In genomic region chr7:125933356-125934244, GRCm38 (mm10) we compare ENCODE assay signal across 9 mouse cellular contexts.
A peak's percentile ranks its signal among the peaks of the same experiment; 100 is the strongest.
DNase-seq lines count a peak whose midpoint lies in the region; ATAC-seq lines count a peak whose summit lies in the region.
"Had no signal": no experiment of that assay in that cellular context is flagged by ENCODE, and none has a peak within 500 bp of the region (broad histone marks: within the 10 kb centered on the region; RNA-seq: fewer than 3 reads in every experiment).

No protein-coding gene starts in this region.

- H3K36me3 ChIP-seq in heart, embryonic 15.5 days, result no peaks in the 10 kb centered on the region
- H3K36me3 ChIP-seq in limb, embryonic 15.5 days, result no peaks in the 10 kb centered on the region
- no peaks in the 10 kb centered on the region for H3K36me3 ChIP-seq in kidney, embryonic 15.5 days

- H3K27ac ChIP-seq in heart, embryonic 15.5 days, result peak overlapping the region; percentile 91
- peak overlapping the region; percentile 44 for H3K27ac ChIP-seq in limb, embryonic 15.5 days
- no peak overlapping the region for H3K27ac ChIP-seq in kidney, embryonic 15.5 days

- peak; percentile 67 for ATAC-seq in heart, embryonic 15.5 days (replicated peaks; ENCODE audit: insufficient number of reproducible peaks, insufficient read depth, low FRiP score, low read depth)
- ATAC-seq in limb, embryonic 15.5 days (ENCODE audit: insufficient number of reproducible peaks, low FRiP score, low TSS enrichment, low read depth), result no peak
- no peak for ATAC-seq in kidney, embryonic 15.5 days (replicated peaks; ENCODE audit: low FRiP score)

- H3K9ac ChIP-seq in heart, embryonic 15.5 days, result peak overlapping the region; percentile 23; the same call in 1 of the 2 replicates
- H3K9ac ChIP-seq in limb, embryonic 15.5 days, result no peak overlapping the region
- no peak overlapping the region for H3K9ac ChIP-seq in kidney, embryonic 15.5 days

- no peaks in the 10 kb centered on the region for H3K9me3 ChIP-seq in heart, embryonic 15.5 days (replicated peaks)
- H3K9me3 ChIP-seq in limb, embryonic 15.5 days, result no peaks in the 10 kb centered on the region
- H3K9me3 ChIP-seq in kidney, embryonic 15.5 days (replicated peaks), result no peaks in the 10 kb centered on the region

- no peaks in the 10 kb centered on the region for H3K27me3 ChIP-seq in heart, embryonic 15.5 days
- peaks cover 5% of the 10 kb centered on the region; the same call in 1 of the 2 replicates for H3K27me3 ChIP-seq in limb, embryonic 15.5 days
- peaks cover 12% of the 10 kb centered on the region; the same call in 1 of the 2 replicates for H3K27me3 ChIP-seq in kidney, embryonic 15.5 days

- DNase-seq in right cerebral cortex, postnatal 25 days, result peak; percentile 14
- DNase-seq in right cerebral cortex, adult 2 months (ENCODE audit: low spot score in 2 of 2), result no peak
- no peak for DNase-seq in ovary, postnatal 36 days (ENCODE audit: low spot score)
- no peak for DNase-seq in cerebellum, adult 9-10 months
- no peak for DNase-seq in left cerebral cortex, adult 11 months (ENCODE audit: low spot score)
- DNase-seq: liver had no signal

- 13% methylated on average over 16 of the region's 16 CpGs for WGBS in heart, embryonic 15.5 days
- 17% methylated on average over 16 of the region's 16 CpGs for WGBS in limb, embryonic 15.5 days
- WGBS in kidney, embryonic 15.5 days, result 26% methylated on average over 16 of the region's 16 CpGs

- H3K4me1 ChIP-seq in heart, embryonic 15.5 days (replicated peaks), result peaks cover 47% of the 10 kb centered on the region
- H3K4me1 ChIP-seq in limb, embryonic 15.5 days, result peaks cover 25% of the 10 kb centered on the region
- H3K4me1 ChIP-seq in kidney, embryonic 15.5 days, result peaks cover 14% of the 10 kb centered on the region

- peak overlapping the region; percentile 56 for H3K4me2 ChIP-seq in heart, embryonic 15.5 days
- no peak overlapping the region for H3K4me2 ChIP-seq in limb, embryonic 15.5 days
- no peak overlapping the region for H3K4me2 ChIP-seq in kidney, embryonic 15.5 days

- H3K4me3 ChIP-seq in heart, embryonic 15.5 days, result peak overlapping the region; percentile 25
- H3K4me3 ChIP-seq in limb, embryonic 15.5 days, result no peak overlapping the region
- H3K4me3 ChIP-seq in kidney, embryonic 15.5 days (replicated peaks), result no peak overlapping the region
